In genomic region chr4:71470580-71470979, GRCm38 (mm10) we compare ENCODE assay signal across 21 mouse cellular contexts.
"Had no signal": no experiment of that assay in that cellular context is flagged by ENCODE, and none has a peak within 500 bp of the region (broad histone marks: within the 10 kb centered on the region; RNA-seq: fewer than 3 reads in every experiment).

No protein-coding gene starts in this region.

- DNase-seq: heart, postnatal 10 days; heart, postnatal 14 days; heart, postnatal 36 days; heart, postnatal 4 days; kidney, adult 11 months; kidney, adult 18-20 months; kidney, adult 2 months; kidney, adult 8-10 months; kidney, adult 9 months; kidney, postnatal 10 days; kidney, postnatal 14 days; kidney, postnatal 36 days; kidney, postnatal 4 days; layer of hippocampus, adult 9-11 months; layer of hippocampus, postnatal 36 days had no signal

- ATAC-seq: hindbrain, embryonic 16.5 days; hindbrain, postnatal 0 days; inflammation-experienced regulatory T-cells, adult 6 months; intestine, embryonic 15.5 days; intestine, embryonic 16.5 days; intestine, postnatal 0 days had no signal
